Mouse (Mus musculus) megakaryocyte, embryonic 14.5 days (primary cell): ENCODE data around the gene Acot7.

Experiments used
- FLI1 ChIP-seq: IDR thresholded peaks from 2 replicates; pipeline ENCODE4 v1.6.1; 2012; ENCODE audit warnings: low read length, inconsistent platforms, mixed read lengths
- GATA1 ChIP-seq: IDR thresholded peaks from 3 replicates; pipeline ENCODE4 v1.6.1; 2012; ENCODE audit warnings: mixed read lengths, low read length, inconsistent platforms, borderline replicate concordance

GRCm38 (mm10) chr4:152287317-152288120 lies 109.6 kb downstream of the Acot7 start:
- TF ChIP-seq FLI1 (no peak), GATA1 (no peak)
